Mouse (Mus musculus): Measurements from ENCODE around the gene Vmn2r65. TPM values are rescaled to one million over a fixed set of nuclear protein-coding genes. Genes with fewer than 3 reads are reported as not detected.

The Vmn2r65 gene
- total RNA-seq (2021): not detected

- DNase-seq (ENCODE audit: low spot score): no peak
- intact Hi-C loops (cut with DNase I): no loop called here
These were observed at the start of gene Vmn2r65 for GRCm38 (mm10) chr7:84964015-84964414. Gene Vmn2r65 (minus strand): TSS chr7:84964115.

GRCm38 (mm10) chr7:85012168-85012567 lies 48.3 kb upstream of the Vmn2r65 start, which contains the start of gene Vmn2r66:
Gene Vmn2r66 (minus strand): TSS chr7:85012268.
- intact Hi-C loops (cut with DNase I): no loop called here
- no peak for DNase-seq (ENCODE audit: low spot score)

GRCm38 (mm10) chr7:84996694-84997093 lies 32.8 kb upstream of the Vmn2r65 start:
- intact Hi-C loops (cut with DNase I): no loop called here
- no peak for DNase-seq (ENCODE audit: low spot score)

Other genes with a start within 250 kb of the Vmn2r65 start
- gene Olfr291, start 110.6 kb downstream of the Vmn2r65 start, total RNA-seq (2021): not detected
- gene Vmn2r66, start 48.2 kb upstream of the Vmn2r65 start, total RNA-seq (2021): not detected
- not detected for gene Vmn2r67, start 191.9 kb upstream of the Vmn2r65 start, total RNA-seq (2021)